Mouse (Mus musculus) brain, embryonic 14.5 days (tissue): ENCODE data around the gene Iqgap3.

Source experiments
- CTCF ChIP-seq: fragments of 200-500 bp; IDR thresholded peaks from 2 replicates; pipeline ENCODE4 v1.5.1; 2012; ENCODE audit warnings: inconsistent platforms, mild to moderate bottlenecking, moderate library complexity, borderline replicate concordance; ENCODE audit not compliant: insufficient read depth, insufficient read length; ENCODE audit errors: extremely low read depth
- POLR2A ChIP-seq: fragments of 200-500 bp; IDR thresholded peaks from 2 replicates; pipeline ENCODE4 v1.6.1; 2012; ENCODE audit warnings: mild to moderate bottlenecking, inconsistent platforms, borderline replicate concordance; ENCODE audit not compliant: poor library complexity, insufficient read depth, insufficient read length, severe bottlenecking; ENCODE audit errors: extremely low read depth

- TF ChIP-seq CTCF = no peak
- no peak for TF ChIP-seq POLR2A
These were observed 57.7 kb downstream of the Iqgap3 start for GRCm38 (mm10) chr3:88139243-88140177.
